In the genomic region with DNA sequence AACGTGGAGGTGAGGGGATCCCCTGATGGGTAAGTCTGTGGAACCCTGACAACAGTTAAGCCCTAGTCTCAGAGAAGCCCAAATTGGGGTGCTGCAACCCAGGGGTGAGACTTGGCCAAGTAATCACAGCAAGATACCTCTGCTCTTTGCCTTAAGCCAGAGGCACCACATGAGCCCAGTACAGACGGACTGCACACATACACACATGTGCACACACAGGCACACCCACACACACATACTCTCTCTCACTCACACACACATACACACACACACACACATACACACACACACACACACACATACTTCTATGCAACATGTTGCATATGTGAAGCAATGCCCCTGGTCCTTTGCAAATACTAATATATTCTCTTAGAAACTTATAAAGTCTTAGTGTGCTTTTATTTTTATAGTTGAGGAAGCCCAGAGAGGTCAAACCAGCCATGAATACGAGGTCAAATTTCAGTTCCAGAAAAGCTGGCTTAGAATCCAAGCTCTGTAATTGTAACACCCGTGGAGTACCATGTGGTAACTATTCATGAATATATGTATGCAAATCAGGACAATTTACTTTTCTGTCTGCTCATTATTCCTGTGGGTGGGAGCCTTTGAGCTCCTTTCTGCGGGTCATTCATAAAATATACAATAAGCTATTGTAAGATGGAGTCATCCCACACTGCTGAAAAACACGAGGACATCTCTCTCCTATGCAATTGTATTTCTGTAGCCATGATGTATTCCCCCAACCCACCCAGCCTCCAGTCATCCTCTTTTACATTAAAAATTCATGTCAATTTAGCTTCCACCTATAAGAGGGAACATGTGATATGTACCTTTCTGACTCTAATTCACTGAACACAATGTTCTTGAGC, we compare ENCODE assay signal across 21 mouse cellular contexts.
A peak's percentile ranks its signal among the peaks of the same experiment; 100 is the strongest.
DNase-seq lines count a peak whose midpoint lies in the region; ATAC-seq and TF ChIP-seq lines count a peak whose summit lies in the region.
"Had no signal": no experiment of that assay in that cellular context is flagged by ENCODE, and none has a peak within 500 bp of the region (broad histone marks: within the 10 kb centered on the region; RNA-seq: fewer than 3 reads in every experiment).

No protein-coding gene starts in this region.

- no peak overlapping the region for H3K4me2 ChIP-seq in forebrain, embryonic 14.5 days (ENCODE audit: low read length)
- H3K4me2 ChIP-seq in intestine, embryonic 16.5 days (ENCODE audit: low read depth, low read length), result no peak overlapping the region
- H3K4me2 ChIP-seq in intestine, postnatal 0 days (replicated peaks; ENCODE audit: low read depth), result no peak overlapping the region
- peak overlapping the region; percentile 16; the same call in 1 of the 2 replicates for H3K4me2 ChIP-seq in lung, embryonic 15.5 days
- H3K4me2 ChIP-seq: heart, embryonic 12.5 days; liver, embryonic 11.5 days had no signal

- H3K4me3 ChIP-seq in forebrain, embryonic 14.5 days (ENCODE audit: low read depth, low read length), result no peak overlapping the region
- H3K4me3 ChIP-seq in forebrain, embryonic 10.5 days, result no peak overlapping the region
- no peak overlapping the region for H3K4me3 ChIP-seq in intestine, embryonic 16.5 days (ENCODE audit: low read length)
- H3K4me3 ChIP-seq in intestine, postnatal 0 days (ENCODE audit: low read depth, low read length), result no peak overlapping the region
- H3K4me3 ChIP-seq in lung, embryonic 15.5 days, result no peak overlapping the region
- H3K4me3 ChIP-seq: heart, embryonic 12.5 days; left cerebral cortex, adult 2 months; megakaryocyte, embryonic 14.5 days had no signal

- H3K27ac ChIP-seq in forebrain, embryonic 14.5 days (ENCODE audit: low read depth, low read length), result no peak overlapping the region
- no peak overlapping the region for H3K27ac ChIP-seq in forebrain, embryonic 10.5 days
- 0 out of 2 replicates have a peak overlapping the region, but pooled peaks have one; percentile 19 for H3K27ac ChIP-seq in intestine, embryonic 16.5 days (ENCODE audit: low read length)
- no peak overlapping the region for H3K27ac ChIP-seq in intestine, postnatal 0 days (ENCODE audit: low read depth, low read length)
- H3K27ac ChIP-seq in lung, embryonic 15.5 days, result peak overlapping the region; percentile 95
- H3K27ac ChIP-seq: left cerebral cortex, adult 2 months had no signal

- H3K27me3 ChIP-seq in forebrain, embryonic 14.5 days (replicated peaks; ENCODE audit: control insufficient read depth, insufficient read depth, low read length), result no peaks in the 10 kb centered on the region
- H3K27me3 ChIP-seq in forebrain, embryonic 10.5 days (ENCODE audit: poor library complexity, severe bottlenecking), result no peaks in the 10 kb centered on the region
- H3K27me3 ChIP-seq in intestine, embryonic 16.5 days (replicated peaks; ENCODE audit: control insufficient read depth, insufficient read depth, low read length), result no peaks in the 10 kb centered on the region
- H3K27me3 ChIP-seq in intestine, postnatal 0 days (replicated peaks; ENCODE audit: control insufficient read depth, insufficient read depth, low read length), result no peaks in the 10 kb centered on the region
- no peaks in the 10 kb centered on the region for H3K27me3 ChIP-seq in lung, embryonic 15.5 days
- H3K27me3 ChIP-seq: heart, embryonic 12.5 days had no signal

- H3K9me3 ChIP-seq in forebrain, embryonic 14.5 days (replicated peaks; ENCODE audit: control insufficient read depth, low read length), result no peaks in the 10 kb centered on the region
- no peaks in the 10 kb centered on the region for H3K9me3 ChIP-seq in forebrain, embryonic 10.5 days
- H3K9me3 ChIP-seq in intestine, embryonic 16.5 days (ENCODE audit: control insufficient read depth, low read length), result no peaks in the 10 kb centered on the region
- no peaks in the 10 kb centered on the region for H3K9me3 ChIP-seq in intestine, postnatal 0 days (ENCODE audit: control insufficient read depth)
- H3K9me3 ChIP-seq in lung, embryonic 15.5 days, result no peaks in the 10 kb centered on the region
- H3K9me3 ChIP-seq: heart, embryonic 12.5 days had no signal

- H3K36me3 ChIP-seq in forebrain, embryonic 14.5 days (ENCODE audit: control insufficient read depth, insufficient read depth, low read length), result no peaks in the 10 kb centered on the region
- no peaks in the 10 kb centered on the region for H3K36me3 ChIP-seq in forebrain, embryonic 10.5 days (replicated peaks)
- H3K36me3 ChIP-seq in intestine, embryonic 16.5 days (ENCODE audit: control insufficient read depth, insufficient read depth, low read length), result no peaks in the 10 kb centered on the region
- H3K36me3 ChIP-seq in intestine, postnatal 0 days (ENCODE audit: control insufficient read depth, insufficient read depth), result no peaks in the 10 kb centered on the region
- no peaks in the 10 kb centered on the region for H3K36me3 ChIP-seq in lung, embryonic 15.5 days
- H3K36me3 ChIP-seq: heart, embryonic 12.5 days had no signal

- TF ChIP-seq CTCF in intestine, postnatal 0 days (IDR thresholded peaks at IDR 0.05; ENCODE audit: low read depth), result no peak

- H3K9ac ChIP-seq in forebrain, embryonic 14.5 days (ENCODE audit: low read length), result no peak overlapping the region
- H3K9ac ChIP-seq in intestine, embryonic 16.5 days (ENCODE audit: low read depth, low read length), result no peak overlapping the region
- no peak overlapping the region for H3K9ac ChIP-seq in intestine, postnatal 0 days (ENCODE audit: low read depth, low read length)
- H3K9ac ChIP-seq in lung, embryonic 15.5 days, result no peak overlapping the region
- H3K9ac ChIP-seq: heart, embryonic 12.5 days had no signal

- peak; percentile 41 for DNase-seq in forebrain, embryonic 14.5 days (ENCODE audit: low spot score)
- no peak for DNase-seq in forebrain, embryonic 10.5 days (ENCODE audit: extremely low spot score, low spot score)
- DNase-seq in lung, postnatal 10 days, result no peak
- peak; percentile 28 for DNase-seq in brain, adult 2 months (ENCODE audit: low read depth, low spot score)
- DNase-seq in embryo, embryonic 9.5 days (ENCODE audit: extremely low spot score), result no peak
- DNase-seq: adrenal gland, adult 8-10 months; cerebellum, adult 11-12 months; cerebellum, postnatal 14 days; heart, postnatal 14 days; layer of hippocampus, adult 9-11 months; left cerebral cortex, postnatal 4 days; thymus, postnatal 14 days had no signal

- WGBS in forebrain, embryonic 14.5 days, result 32% methylated on average over 6 of the region's 6 CpGs
- 85% methylated on average over 6 of the region's 6 CpGs for WGBS in forebrain, embryonic 10.5 days
- WGBS in intestine, embryonic 16.5 days, result 68% methylated on average over 6 of the region's 6 CpGs
- 71% methylated on average over 6 of the region's 6 CpGs for WGBS in intestine, postnatal 0 days
- 57% methylated on average over 6 of the region's 6 CpGs for WGBS in lung, embryonic 15.5 days

- peak; percentile 58 for ATAC-seq in forebrain, embryonic 14.5 days
- no peak for ATAC-seq in intestine, embryonic 16.5 days
- no peak for ATAC-seq in intestine, postnatal 0 days
- ATAC-seq in lung, embryonic 15.5 days (ENCODE audit: borderline replicate concordance, extremely low read depth, low FRiP score, low TSS enrichment), result no peak
- ATAC-seq: CD4-positive, CD25-positive, alpha-beta regulatory T cell, adult 4 months; Patski had no signal

- 0 out of 2 replicates have a peak, but pooled peaks cover 5% of the 10 kb centered on the region for H3K4me1 ChIP-seq in forebrain, embryonic 14.5 days (ENCODE audit: control insufficient read depth, insufficient read depth, low read length)
- H3K4me1 ChIP-seq in forebrain, embryonic 10.5 days, result no peaks in the 10 kb centered on the region
- no peaks in the 10 kb centered on the region for H3K4me1 ChIP-seq in intestine, embryonic 16.5 days (ENCODE audit: control insufficient read depth, insufficient read depth, low read length)
- H3K4me1 ChIP-seq in intestine, postnatal 0 days (replicated peaks; ENCODE audit: control insufficient read depth, insufficient read depth, low read length), result no peaks in the 10 kb centered on the region
- H3K4me1 ChIP-seq in lung, embryonic 15.5 days, result peaks cover 32% of the 10 kb centered on the region
- H3K4me1 ChIP-seq: megakaryocyte, embryonic 14.5 days had no signal

Comparison
In these comparisons a context has a peak if more than half of its experiments do, and no peak if none do; other contexts are left out.
1. DNase-seq: peak in forebrain, embryonic 14.5 days (single experiment) and brain, adult 2 months (single experiment); none in forebrain, embryonic 10.5 days (single experiment), lung, postnatal 10 days (single experiment) and embryo, embryonic 9.5 days (single experiment).
2. H3K27ac ChIP-seq: peak in intestine, embryonic 16.5 days (single experiment) and lung, embryonic 15.5 days (single experiment); none in forebrain, embryonic 14.5 days (single experiment), forebrain, embryonic 10.5 days (single experiment) and intestine, postnatal 0 days (single experiment).